Mouse (Mus musculus) sigmoid colon, adult 10 weeks (tissue): ENCODE measurements around the gene Tbl3. TPM values are rescaled to one million over a fixed set of nuclear protein-coding genes. Genes with fewer than 3 reads are reported as not detected.

Experiments used
- polyA plus RNA-seq: library from polyadenylated mRNA; stranded (reverse); fragments of 350-450 nt; fragmentation: Illumina TruSeq; extraction: RNeasy Lipid Tissue Mini Kit (QIAGEN cat#74804); gene quantifications from one replicate; pipeline ENCODE4 v1.2.3, GENCODE M21; 2014; ENCODE audit warnings: low read depth, low replicate concordance

Tbl3 gene
- not detected for polyA plus RNA-seq

GRCm38 (mm10) chr17:24706982-24707800, at the start of gene Tbl3:
TSS of gene Tbl3 (minus strand) at chr17:24707660.

GRCm38 (mm10) chr17:24752415-24753394, 45.2 kb upstream of the Tbl3 start, which contains the start of gene Hs3st6:
TSS of gene Hs3st6 (plus strand) at chr17:24752988.

GRCm38 (mm10) chr17:24736330-24737051, 29.0 kb upstream of the Tbl3 start, which contains the start of gene Msrb1:
TSS of gene Msrb1 (plus strand) at chr17:24736642.

GRCm38 (mm10) chr17:24727618-24728017, 20.2 kb upstream of the Tbl3 start, which contains the start of gene Rpl3l:
TSS of gene Rpl3l (plus strand) at chr17:24727820.

GRCm38 (mm10) chr17:24724184-24724583, 16.7 kb upstream of the Tbl3 start, which contains the start of gene Ndufb10:
TSS of gene Ndufb10 (minus strand) at chr17:24724478.

GRCm38 (mm10) chr17:24717943-24718342, 10.5 kb upstream of the Tbl3 start, which contains the start of the genes Rnf151 and Rps2:
TSS of gene Rnf151 (minus strand) at chr17:24718063.
TSS of gene Rps2 (plus strand) at chr17:24718116.

GRCm38 (mm10) chr17:24696011-24696697, 11.3 kb downstream of the Tbl3 start, which contains the start of the genes Gfer and Noxo1:
TSS of gene Gfer (minus strand) at chr17:24696156.
TSS of gene Noxo1 (plus strand) at chr17:24696234.

GRCm38 (mm10) chr17:24689251-24690081, 18.0 kb downstream of the Tbl3 start, which contains the start of gene Syngr3:
TSS of gene Syngr3 (minus strand) at chr17:24689955.

GRCm38 (mm10) chr17:24669545-24670245, 37.8 kb downstream of the Tbl3 start, which contains the start of gene Zfp598:
TSS of gene Zfp598 (plus strand) at chr17:24669687.

GRCm38 (mm10) chr17:24658017-24658758, 49.3 kb downstream of the Tbl3 start, which contains the start of gene Npw:
TSS of gene Npw (minus strand) at chr17:24658457.

GRCm38 (mm10) chr17:24650070-24650616, 57.3 kb downstream of the Tbl3 start, which contains the start of gene Slc9a3r2:
TSS of gene Slc9a3r2 (minus strand) at chr17:24650327.

Other genes with a start within 250 kb of the Tbl3 start
- gene E4f1, start 237.3 kb downstream of the Tbl3 start, polyA plus RNA-seq = 1.5 TPM
- 35.8 TPM for gene Pgp, start 237.3 kb downstream of the Tbl3 start, polyA plus RNA-seq
- not detected for gene Bricd5, start 233.8 kb downstream of the Tbl3 start, polyA plus RNA-seq
- 3.3 TPM for gene Mlst8, start 228.6 kb downstream of the Tbl3 start, polyA plus RNA-seq
- gene Caskin1, start 219.1 kb downstream of the Tbl3 start, polyA plus RNA-seq = 0.09 TPM
- 12.6 TPM for gene Traf7, start 179.7 kb downstream of the Tbl3 start, polyA plus RNA-seq
- gene Rab26, start 173.4 kb downstream of the Tbl3 start, polyA plus RNA-seq = 0.35 TPM
- gene Pkd1, start 157.8 kb downstream of the Tbl3 start, polyA plus RNA-seq = 12.2 TPM
- gene Tsc2, start 75.0 kb downstream of the Tbl3 start, polyA plus RNA-seq = 12.6 TPM
- 0.35 TPM for gene Nthl1, start 75.0 kb downstream of the Tbl3 start, polyA plus RNA-seq
- gene Slc9a3r2, start 57.3 kb downstream of the Tbl3 start, polyA plus RNA-seq = 6.4 TPM
- not detected for gene Npw, start 49.2 kb downstream of the Tbl3 start, polyA plus RNA-seq
- gene Zfp598, start 38.0 kb downstream of the Tbl3 start, polyA plus RNA-seq = 3.1 TPM
- gene Syngr3, start 17.7 kb downstream of the Tbl3 start, polyA plus RNA-seq = 1.1 TPM
- gene Gfer, start 11.5 kb downstream of the Tbl3 start, polyA plus RNA-seq = 13.7 TPM
- 14.0 TPM for gene Noxo1, start 11.4 kb downstream of the Tbl3 start, polyA plus RNA-seq
- not detected for gene Rnf151, start 10.4 kb upstream of the Tbl3 start, polyA plus RNA-seq
- 513 TPM for gene Rps2, start 10.5 kb upstream of the Tbl3 start, polyA plus RNA-seq
- 96.4 TPM for gene Ndufb10, start 16.8 kb upstream of the Tbl3 start, polyA plus RNA-seq
- not detected for gene Rpl3l, start 20.2 kb upstream of the Tbl3 start, polyA plus RNA-seq
- 5.8 TPM for gene Msrb1, start 29.0 kb upstream of the Tbl3 start, polyA plus RNA-seq
- gene Hs3st6, start 45.3 kb upstream of the Tbl3 start, polyA plus RNA-seq = not detected
- gene Meiob, start 96.6 kb upstream of the Tbl3 start, polyA plus RNA-seq = 0.95 TPM
- gene Hagh, start 132.5 kb upstream of the Tbl3 start, polyA plus RNA-seq = 10.6 TPM
- gene Fahd1, start 142.7 kb upstream of the Tbl3 start, polyA plus RNA-seq = 194 TPM
- gene Igfals, start 158.3 kb upstream of the Tbl3 start, polyA plus RNA-seq = not detected
- gene Nubp2, start 178.7 kb upstream of the Tbl3 start, polyA plus RNA-seq = 2.7 TPM
- gene Spsb3, start 179.0 kb upstream of the Tbl3 start, polyA plus RNA-seq = not detected
- 2.0 TPM for gene Eme2, start 187.4 kb upstream of the Tbl3 start, polyA plus RNA-seq
- 1.8 TPM for gene Mrps34, start 187.5 kb upstream of the Tbl3 start, polyA plus RNA-seq
- gene Nme3, start 188.8 kb upstream of the Tbl3 start, polyA plus RNA-seq = 1.0 TPM
- 7.2 TPM for gene Mapk8ip3, start 229.3 kb upstream of the Tbl3 start, polyA plus RNA-seq